Mouse (Mus musculus) hindbrain, embryonic 16.5 days (tissue): ENCODE data around the gene Tmed9. TPM values are rescaled to one million over a fixed set of nuclear protein-coding genes. Genes with fewer than 3 reads are reported as not detected.
"Not testable (repeated sequence)": the region's sequence is repeated elsewhere in the genome, so short reads cannot be mapped to it uniquely, and the experiment has no call there.

ENCODE experiments used
- ATAC-seq: fragments of 200-750 bp; cut with Nextera tagmentation; 2 replicates; pipeline ENCODE4 v1.8.0; 2017; ENCODE audit warnings: moderate TSS enrichment, moderate library complexity
- H3K27ac ChIP-seq: fragments of 300-500 bp; sonication (generic); 2 replicates; pipeline ENCODE4 v1.5.1; 2014; ENCODE audit warnings: low read depth, mild to moderate bottlenecking, control low read depth, low read length, moderate library complexity
- H3K27me3 ChIP-seq: fragments of 300-500 bp; sonication (generic); replicated peaks from 2 replicates; pipeline ENCODE4 v1.6.1; 2014; ENCODE audit warnings: low read length; ENCODE audit not compliant: control insufficient read depth, insufficient read depth
- H3K36me3 ChIP-seq: fragments of 300-500 bp; sonication (generic); 2 replicates; pipeline ENCODE4 v1.6.1; 2014; ENCODE audit warnings: mild to moderate bottlenecking, low read length, moderate library complexity, mixed read lengths; ENCODE audit not compliant: control insufficient read depth, insufficient read depth
- H3K4me1 ChIP-seq: fragments of 300-500 bp; sonication (generic); 2 replicates; pipeline ENCODE4 v1.6.1; 2014; ENCODE audit warnings: low read depth, low read length; ENCODE audit not compliant: control insufficient read depth, insufficient read depth
- H3K4me2 ChIP-seq: fragments of 300-500 bp; sonication (generic); 2 replicates; pipeline ENCODE4 v1.6.1; 2014; ENCODE audit warnings: mild to moderate bottlenecking, low read length, control low read depth, moderate library complexity
- H3K4me3 ChIP-seq: fragments of 300-500 bp; sonication (generic); 2 replicates; pipeline ENCODE4 v1.5.1; 2014; ENCODE audit warnings: mild to moderate bottlenecking, low read length, control low read depth, moderate library complexity
- H3K9ac ChIP-seq: fragments of 300-500 bp; sonication (generic); 2 replicates; pipeline ENCODE4 v1.6.1; 2014; ENCODE audit warnings: low read depth, mild to moderate bottlenecking, control low read depth, low read length, moderate library complexity
- H3K9me3 ChIP-seq: fragments of 300-500 bp; sonication (generic); 2 replicates; pipeline ENCODE4 v1.6.1; 2014; ENCODE audit warnings: mild to moderate bottlenecking, low read length, moderate library complexity; ENCODE audit not compliant: control insufficient read depth
- WGBS: fragments of 180-500 bp; shearing (Covaris S2); extraction: QIAGEN DNeasy Blood & Tissue Kit; methylation state at CpG from one replicate; pipeline ENCODE4 v1.1.7; 2014; 5-methylcytosine and 5-hydroxymethylcytosine counted together
- polyA plus RNA-seq: library from polyadenylated mRNA; unstranded; fragments of >200 nt; fragmentation: Nextera tagmentation; extraction: Ambion mirVana; gene quantifications from 2 replicates; pipeline ENCODE4 v1.2.1, GENCODE M21; 2015

Tmed9 gene
- polyA plus RNA-seq, 1 experiment from 2014 or later = 102 TPM

- WGBS = 73% methylated on average over 2 of the region's 2 CpGs
- Histone ChIP-seq H3K27me3 (no peaks in the 10 kb centered on the region), H3K4me2 (no peak overlapping the region), H3K27ac (no peak overlapping the region), H3K36me3 (no peaks in the 10 kb centered on the region), H3K4me3 (no peak overlapping the region), H3K9me3 (no peaks in the 10 kb centered on the region), H3K9ac (no peak overlapping the region), H3K4me1 (peaks cover 23% of the 10 kb centered on the region)
- ATAC-seq = no peak
Observed at GRCm38 (mm10) chr13:55620275-55620674, 46.7 kb downstream of the Tmed9 start.

GRCm38 (mm10) chr13:55622156-55622648 is 48.7 kb downstream of the Tmed9 start:
- H3K9me3 ChIP-seq, H3K36me3 ChIP-seq, H3K27me3 ChIP-seq: not testable (repeated sequence)
- H3K4me1 ChIP-seq = peaks cover 24% of the 10 kb centered on the region
- peak overlapping the region; percentile 89 for H3K9ac ChIP-seq
- peak overlapping the region; percentile 87 for H3K4me2 ChIP-seq
- WGBS = 26% methylated on average over 20 of the region's 20 CpGs
- peak overlapping the region; percentile 84 for H3K4me3 ChIP-seq
- peak overlapping the region; percentile 96 for H3K27ac ChIP-seq
- ATAC-seq = peak; percentile 2; the same call in 1 of the 2 replicates

- Histone ChIP-seq H3K4me2 (peak within 1 kb of the TSS; percentile 87), H3K27ac (peak within 1 kb of the TSS; percentile 96), H3K9me3 (no peaks in the 10 kb centered on the region), H3K4me1 (peaks cover 24% of the 10 kb centered on the region), H3K4me3 (peak within 1 kb of the TSS; percentile 84), H3K36me3 (no peaks in the 10 kb centered on the region), H3K27me3 (no peaks in the 10 kb centered on the region), H3K9ac (peak within 1 kb of the TSS; percentile 89)
- WGBS = under 1% methylated on average over 59 of the region's 59 CpGs
- ATAC-seq = peak; percentile 98
Observed at GRCm38 (mm10) chr13:55622649-55623541, 49.4 kb downstream of the Tmed9 start, which contains the start of gene Caml. TSS of gene Caml (plus strand) at chr13:55623005.

- Histone ChIP-seq H3K9me3 (no peaks in the 10 kb centered on the region), H3K9ac (peak within 1 kb of the TSS; percentile 95), H3K36me3 (peaks cover 28% of the 10 kb centered on the region), H3K4me2 (peak within 1 kb of the TSS; percentile 89), H3K4me1 (peaks cover 15% of the 10 kb centered on the region), H3K27me3 (no peaks in the 10 kb centered on the region), H3K27ac (peak within 1 kb of the TSS; percentile 74; the same call in 1 of the 2 replicates), H3K4me3 (peak within 1 kb of the TSS; percentile 98)
- ATAC-seq = peak; percentile 93
- 5% methylated on average over 30 of the region's 30 CpGs for WGBS
Observed at GRCm38 (mm10) chr13:55634639-55635127, 61.2 kb downstream of the Tmed9 start, which contains the start of gene Ddx46. TSS of gene Ddx46 (plus strand) at chr13:55635027.

- peak overlapping the region; percentile 95 for H3K9ac ChIP-seq
- H3K4me1 ChIP-seq = peaks cover 15% of the 10 kb centered on the region
- H3K27ac ChIP-seq = peak overlapping the region; percentile 74; the same call in 1 of the 2 replicates
- ATAC-seq = peak; percentile 74
- under 1% methylated on average over 33 of the region's 40 CpGs for WGBS
- peaks cover 25% of the 10 kb centered on the region for H3K36me3 ChIP-seq
- no peaks in the 10 kb centered on the region for H3K27me3 ChIP-seq
- no peaks in the 10 kb centered on the region for H3K9me3 ChIP-seq
- H3K4me3 ChIP-seq = peak overlapping the region; percentile 98
- peak overlapping the region; percentile 89 for H3K4me2 ChIP-seq
Observed at GRCm38 (mm10) chr13:55635146-55635571, 61.6 kb downstream of the Tmed9 start.

GRCm38 (mm10) chr13:55636185-55636983 is 62.9 kb downstream of the Tmed9 start:
- H3K4me2 ChIP-seq = no peak overlapping the region; the same call in 1 of the 2 replicates
- 92% methylated on average over 14 of the region's 14 CpGs for WGBS
- H3K4me1 ChIP-seq = peaks cover 15% of the 10 kb centered on the region
- no peak for ATAC-seq
- no peak overlapping the region for H3K27ac ChIP-seq
- H3K27me3 ChIP-seq = no peaks in the 10 kb centered on the region
- no peak overlapping the region for H3K9ac ChIP-seq
- H3K36me3 ChIP-seq = peaks cover 26% of the 10 kb centered on the region
- no peaks in the 10 kb centered on the region for H3K9me3 ChIP-seq
- H3K4me3 ChIP-seq = no peak overlapping the region

- 49% methylated on average over 8 of the region's 8 CpGs for WGBS
Observed at GRCm38 (mm10) chr13:55640480-55640879, 66.9 kb downstream of the Tmed9 start.

GRCm38 (mm10) chr13:55644525-55644924 is 71.0 kb downstream of the Tmed9 start:
- WGBS = 79% methylated on average over 2 of the region's 2 CpGs
- no peak overlapping the region for H3K27ac ChIP-seq

More at GRCm38 (mm10) chr13:55640480-55640879, 66.9 kb downstream of the Tmed9 start:
- H3K9ac ChIP-seq, H3K27me3 ChIP-seq, H3K9me3 ChIP-seq, ATAC-seq, H3K4me1 ChIP-seq, H3K4me3 ChIP-seq, H3K27ac ChIP-seq, H3K4me2 ChIP-seq: not testable (repeated sequence)
- peaks cover 18% of the 10 kb centered on the region for H3K36me3 ChIP-seq

More at GRCm38 (mm10) chr13:55644525-55644924, 71.0 kb downstream of the Tmed9 start:
- H3K27me3 ChIP-seq = no peaks in the 10 kb centered on the region
- H3K4me2 ChIP-seq = no peak overlapping the region
- no peak for ATAC-seq
- H3K9me3 ChIP-seq = no peaks in the 10 kb centered on the region
- no peaks in the 10 kb centered on the region for H3K4me1 ChIP-seq
- H3K36me3 ChIP-seq = peaks cover 40% of the 10 kb centered on the region
- H3K4me3 ChIP-seq = no peak overlapping the region
- no peak overlapping the region for H3K9ac ChIP-seq
